Comparison of ENCODE assay signal across 25 mouse cellular contexts in the genomic region with DNA sequence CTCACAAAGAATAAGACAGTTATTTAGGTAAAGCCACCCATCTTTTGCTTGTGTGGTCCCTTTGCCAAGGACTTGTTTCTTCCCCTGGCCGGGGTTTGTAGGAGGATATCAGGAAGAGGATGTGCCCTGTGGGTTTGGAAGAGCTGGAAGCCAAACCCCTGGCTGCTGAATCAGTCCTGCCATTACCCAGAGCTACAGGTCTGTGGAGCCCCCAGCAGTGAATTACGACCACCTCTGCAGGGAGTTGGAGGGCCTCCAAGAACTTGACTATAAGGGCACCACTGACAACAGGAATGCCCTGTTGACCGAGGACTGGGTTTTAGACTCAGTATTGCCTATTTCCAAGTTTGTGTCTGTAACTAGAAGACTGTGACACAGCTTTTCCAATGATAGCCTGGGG. TPM values are rescaled to one million over a fixed set of nuclear protein-coding genes. Genes with fewer than 3 reads are reported as not detected.
DNase-seq lines count a peak whose midpoint lies in the region; ATAC-seq lines count a peak whose summit lies in the region.
"Had no signal": no experiment of that assay in that cellular context is flagged by ENCODE, and none has a peak within 500 bp of the region (broad histone marks: within the 10 kb centered on the region; RNA-seq: fewer than 3 reads in every experiment).

No protein-coding gene starts in this region.

- peak; percentile 1 for DNase-seq in gastrocnemius, postnatal 14 days
- DNase-seq in gastrocnemius, postnatal 25 days, result no peak
- no peak for DNase-seq in neural tube, embryonic 10.5 days (ENCODE audit: extremely low spot score, low spot score)
- DNase-seq in left cerebral cortex, postnatal 10 days (ENCODE audit: extremely low spot score in 1 of 2, low spot score in 2 of 2), result no peak
- DNase-seq: adrenal gland, adult 8-10 months; adrenal gland, postnatal 14 days; adrenal gland, postnatal 36 days; B cell, adult 2 months; cerebellum, adult 11-12 months; cerebellum, adult 2 months; cerebellum, adult 9-10 months; cerebellum, postnatal 25 days had no signal

- intact Hi-C loops in gastrocnemius, postnatal 14 days (cut with DNase I; ENCODE audit: low total_unique reads), result no loop called here
- intact Hi-C loops in left cerebral cortex, postnatal 10 days (cut with DNase I), result no loop called here

- H3K4me3 ChIP-seq in neural tube, embryonic 13.5 days, result no peak overlapping the region
- H3K4me3 ChIP-seq: embryonic facial prominence, embryonic 10.5 days; embryonic facial prominence, embryonic 12.5 days; forebrain, embryonic 13.5 days; forebrain, embryonic 15.5 days had no signal

- 0 out of 2 replicates have a peak, but pooled peaks cover 11% of the 10 kb centered on the region for H3K4me1 ChIP-seq in neural tube, embryonic 13.5 days (replicated peaks)
- H3K4me1 ChIP-seq: embryonic facial prominence, embryonic 10.5 days; embryonic facial prominence, embryonic 12.5 days; forebrain, embryonic 15.5 days had no signal

- no peak overlapping the region for H3K4me2 ChIP-seq in neural tube, embryonic 13.5 days
- H3K4me2 ChIP-seq: embryonic facial prominence, embryonic 12.5 days; forebrain, embryonic 13.5 days; forebrain, embryonic 15.5 days had no signal

- H3K9me3 ChIP-seq in neural tube, embryonic 13.5 days, result no peaks in the 10 kb centered on the region
- H3K9me3 ChIP-seq: embryonic facial prominence, embryonic 10.5 days; embryonic facial prominence, embryonic 12.5 days; forebrain, embryonic 13.5 days; forebrain, embryonic 15.5 days had no signal

- no peaks in the 10 kb centered on the region for H3K27me3 ChIP-seq in neural tube, embryonic 13.5 days
- H3K27me3 ChIP-seq: embryonic facial prominence, embryonic 12.5 days; forebrain, embryonic 13.5 days; forebrain, embryonic 15.5 days; Patski had no signal

- 56% methylated on average over 3 of the region's 3 CpGs for WGBS in neural tube, embryonic 13.5 days

- H3K9ac ChIP-seq in neural tube, embryonic 13.5 days, result no peak overlapping the region
- H3K9ac ChIP-seq: embryonic facial prominence, embryonic 12.5 days; forebrain, embryonic 13.5 days; forebrain, embryonic 15.5 days had no signal

- ATAC-seq in neural tube, embryonic 13.5 days (ENCODE audit: low read depth), result peak; percentile 59; the same call in 1 of the 2 replicates
- ATAC-seq: activated CD4-positive, CD25-positive, alpha-beta regulatory T cell, adult 4 months; CD4-positive, CD25-positive, alpha-beta regulatory T cell, adult 4 months; forebrain, embryonic 13.5 days; forebrain, embryonic 15.5 days; Patski had no signal

- no peaks in the 10 kb centered on the region for H3K36me3 ChIP-seq in neural tube, embryonic 13.5 days
- H3K36me3 ChIP-seq: embryonic facial prominence, embryonic 10.5 days; embryonic facial prominence, embryonic 12.5 days; forebrain, embryonic 15.5 days; G1E had no signal

- H3K27ac ChIP-seq in neural tube, embryonic 13.5 days (replicated peaks), result peak overlapping the region; percentile 64
- H3K27ac ChIP-seq: embryonic facial prominence, embryonic 10.5 days; embryonic facial prominence, embryonic 12.5 days; forebrain, embryonic 13.5 days; forebrain, embryonic 15.5 days had no signal

RNA-seq across cellular contexts. Expression of gene Lbp, which starts 7.1 kb away (rescaled TPM):
- total RNA-seq in gastrocnemius, postnatal 14 days (2021), result 10 to 100 TPM in 1 of 2 experiments, 1 to 10 TPM in 1; 7.8 to 12.7 TPM
- 10 to 100 TPM in 1 of 2 experiments, 1 to 10 TPM in 1; 4.7 to 11.1 TPM for total RNA-seq in gastrocnemius, postnatal 25 days (2021)
- 5.2 and 5.3 TPM in 2 replicates for polyA plus RNA-seq in neural tube, embryonic 13.5 days (2015; fragmentation: Nextera tagmentation; extraction: Ambion mirVana)
- total RNA-seq in left cerebral cortex, postnatal 10 days (2021), result 1 to 10 TPM; 2.1 to 5.7 TPM
- total RNA-seq: G1E had no signal
- polyA plus RNA-seq: G1E had no signal

RNA-seq across cellular contexts. Expression of gene Bpi, which starts 41.3 kb away (rescaled TPM):
- total RNA-seq in gastrocnemius, postnatal 14 days (2021), result not detected
- total RNA-seq in gastrocnemius, postnatal 25 days (2021), result not detected
- not detected in 2 replicates for polyA plus RNA-seq in neural tube, embryonic 13.5 days (2015; fragmentation: Nextera tagmentation; extraction: Ambion mirVana)
- total RNA-seq in left cerebral cortex, postnatal 10 days (2021), result not detected
- total RNA-seq: adrenal gland, adult 18-20 months; adrenal gland, adult 8-10 months; adrenal gland, postnatal 14 days; adrenal gland, postnatal 36 days; G1E had no signal
- polyA plus RNA-seq: activated CD4-positive, CD25-positive, alpha-beta regulatory T cell, adult 4 months; CD4-positive, CD25-positive, alpha-beta regulatory T cell, adult 4 months; cerebellum, adult 2 months; cortical plate, adult 2 months; embryonic facial prominence, embryonic 10.5 days; embryonic facial prominence, embryonic 12.5 days; embryonic facial prominence, embryonic 14.5 days; forebrain, embryonic 11.5 days; forebrain, embryonic 13.5 days; forebrain, embryonic 15.5 days; G1E had no signal
